ENCODE assay signal across 1 mouse cellular context in the genomic region with DNA sequence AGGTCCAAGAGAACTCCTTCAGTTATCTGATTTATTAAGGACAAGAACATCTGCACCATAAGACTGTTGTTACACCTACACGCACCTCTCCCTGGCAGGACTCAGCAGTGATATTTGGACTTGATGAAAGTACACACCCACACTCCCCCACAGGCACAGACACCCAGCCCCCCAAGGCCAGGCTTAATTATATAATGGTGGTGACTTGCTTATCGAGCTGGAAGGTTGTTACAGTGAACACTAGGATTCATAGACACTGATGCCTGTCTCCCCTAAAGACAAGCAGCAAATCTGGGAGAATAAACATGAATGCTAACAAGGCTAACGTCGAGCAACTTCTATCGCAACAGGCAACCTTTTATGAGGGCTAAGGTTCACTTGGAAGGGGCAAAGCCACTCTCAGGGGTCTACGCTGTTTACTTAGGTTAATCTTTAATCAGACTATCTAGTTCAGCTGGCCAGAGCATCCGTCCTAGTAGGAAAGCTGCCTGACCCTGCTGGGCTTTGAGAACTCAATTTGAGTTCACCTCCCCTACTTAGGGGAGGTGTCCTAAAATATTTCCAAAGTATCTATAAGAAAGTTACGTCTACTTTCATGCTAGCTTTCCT.
TF ChIP-seq lines count a peak whose summit lies in the region.

No protein-coding gene starts in this region.

TF ChIP-seq in C2C12, 6 proteins besides CTCF, POLR2A, EP300 and RAD21 (continued from another document):
- TF ChIP-seq MYOD1 (IDR thresholded peaks at IDR 0.05; ENCODE audit: control insufficient read depth, insufficient read length, low read depth) (no peak), USF1 (IDR thresholded peaks at IDR 0.05; ENCODE audit: low read depth) (no peak), FOSL1 (IDR thresholded peaks at IDR 0.05; ENCODE audit: insufficient read depth, low read length, poor library complexity, severe bottlenecking) (no peak), MAX (IDR thresholded peaks at IDR 0.05) (no peak), CEBPB (IDR thresholded peaks at IDR 0.05; ENCODE audit: low read depth) (no peak)
